Mouse (Mus musculus): ENCODE data around the gene Scd3. TPM values are rescaled to one million over a fixed set of nuclear protein-coding genes. Genes with fewer than 3 reads are reported as not detected.
"Not testable (repeated sequence)": the region's sequence is repeated elsewhere in the genome, so short reads cannot be mapped to it uniquely, and the experiment has no call there.

The Scd3 gene
- polyA plus RNA-seq, 1 experiment from 2014 or later = 0.17 TPM

- Histone ChIP-seq H3K36me3 (no peaks in the 10 kb centered on the region), H3K4me3 (no peak overlapping the region), H3K4me1 (peaks cover 42% of the 10 kb centered on the region), H3K27me3 (ENCODE audit: low read depth, poor library complexity, severe bottlenecking) (no peaks in the 10 kb centered on the region), H3K9me3 (replicated peaks) (no peaks in the 10 kb centered on the region), H3K27ac (replicated peaks) (no peak overlapping the region)
- WGBS = 78% methylated on average over 9 of the region's 9 CpGs
- no peak for DNase-seq (ENCODE audit: low spot score)
These were observed 61.2 kb downstream of the Scd3 start for GRCm38 (mm10) chr19:44264226-44264625.

- H3K4me3 ChIP-seq = no peak overlapping the region
- H3K4me1 ChIP-seq = peaks cover 42% of the 10 kb centered on the region
- no peaks in the 10 kb centered on the region for H3K36me3 ChIP-seq
- 58% methylated on average over 7 of the region's 7 CpGs for WGBS
- H3K27ac ChIP-seq (replicated peaks) = peak overlapping the region; percentile 96
- no peaks in the 10 kb centered on the region for H3K9me3 ChIP-seq (replicated peaks)
- no peak for DNase-seq (ENCODE audit: low spot score)
- H3K27me3 ChIP-seq (ENCODE audit: low read depth, poor library complexity, severe bottlenecking) = no peaks in the 10 kb centered on the region
These were observed 62.2 kb downstream of the Scd3 start for GRCm38 (mm10) chr19:44265300-44265699.

GRCm38 (mm10) chr19:44265911-44266337 is 62.9 kb downstream of the Scd3 start:
- Histone ChIP-seq H3K9me3 (replicated peaks) (no peaks in the 10 kb centered on the region), H3K27me3 (ENCODE audit: low read depth, poor library complexity, severe bottlenecking) (no peaks in the 10 kb centered on the region), H3K4me3 (peak overlapping the region; percentile 70), H3K4me1 (peaks cover 42% of the 10 kb centered on the region), H3K36me3 (no peaks in the 10 kb centered on the region), H3K27ac (replicated peaks) (peak overlapping the region; percentile 96)
- WGBS = 15% methylated on average over 5 of the region's 5 CpGs
- peak; percentile 36 for DNase-seq (ENCODE audit: low spot score)

GRCm38 (mm10) chr19:44266458-44266823 is 63.4 kb downstream of the Scd3 start:
- no peak for DNase-seq (ENCODE audit: low spot score)
- Histone ChIP-seq H3K9me3 (replicated peaks) (no peaks in the 10 kb centered on the region), H3K4me1 (peaks cover 42% of the 10 kb centered on the region), H3K36me3 (no peaks in the 10 kb centered on the region), H3K27ac (replicated peaks) (peak overlapping the region; percentile 96), H3K27me3 (ENCODE audit: low read depth, poor library complexity, severe bottlenecking) (no peaks in the 10 kb centered on the region), H3K4me3 (peak overlapping the region; percentile 70)
- 4% methylated on average over 6 of the region's 6 CpGs for WGBS

GRCm38 (mm10) chr19:44266824-44267498 is 63.9 kb downstream of the Scd3 start:
- Histone ChIP-seq H3K27me3 (ENCODE audit: low read depth, poor library complexity, severe bottlenecking) (no peaks in the 10 kb centered on the region), H3K4me3 (peak overlapping the region; percentile 70), H3K9me3 (replicated peaks) (no peaks in the 10 kb centered on the region), H3K36me3 (no peaks in the 10 kb centered on the region), H3K27ac (replicated peaks) (peak overlapping the region; percentile 96), H3K4me1 (peaks cover 42% of the 10 kb centered on the region)
- WGBS = under 1% methylated on average over 43 of the region's 43 CpGs
- DNase-seq (ENCODE audit: low spot score) = peak; percentile 96

GRCm38 (mm10) chr19:44267499-44268002 is 64.5 kb downstream of the Scd3 start:
- Histone ChIP-seq H3K4me1 (peaks cover 39% of the 10 kb centered on the region), H3K4me3 (peak overlapping the region; percentile 70), H3K27ac (replicated peaks) (peak overlapping the region; percentile 96), H3K36me3 (no peaks in the 10 kb centered on the region), H3K9me3 (replicated peaks) (no peaks in the 10 kb centered on the region), H3K27me3 (ENCODE audit: low read depth, poor library complexity, severe bottlenecking) (no peaks in the 10 kb centered on the region)
- WGBS = 13% methylated on average over 18 of the region's 18 CpGs
- DNase-seq (ENCODE audit: low spot score) = no peak

- Histone ChIP-seq H3K36me3 (no peaks in the 10 kb centered on the region), H3K4me1 (peaks cover 16% of the 10 kb centered on the region), H3K27ac (replicated peaks) (no peak overlapping the region), H3K4me3 (no peak overlapping the region), H3K9me3 (replicated peaks) (no peaks in the 10 kb centered on the region), H3K27me3 (ENCODE audit: low read depth, poor library complexity, severe bottlenecking) (no peaks in the 10 kb centered on the region)
- WGBS = 75% methylated on average over 4 of the region's 4 CpGs
- no peak for DNase-seq (ENCODE audit: low spot score)
These were observed 70.6 kb downstream of the Scd3 start for GRCm38 (mm10) chr19:44273711-44274110.

- DNase-seq (ENCODE audit: low spot score) = no peak
- Histone ChIP-seq H3K4me1 (peaks cover 17% of the 10 kb centered on the region), H3K9me3 (replicated peaks) (no peaks in the 10 kb centered on the region), H3K27ac (replicated peaks) (no peak overlapping the region), H3K36me3 (no peaks in the 10 kb centered on the region), H3K4me3 (no peak overlapping the region), H3K27me3 (ENCODE audit: low read depth, poor library complexity, severe bottlenecking) (no peaks in the 10 kb centered on the region)
- 87% methylated on average over 4 of the region's 4 CpGs for WGBS
These were observed 71.4 kb downstream of the Scd3 start for GRCm38 (mm10) chr19:44274452-44274851.

- DNase-seq (ENCODE audit: low spot score) = no peak
- H3K9me3 ChIP-seq (replicated peaks) = no peaks in the 10 kb centered on the region
- peak overlapping the region; percentile 28; the same call in 1 of the 2 replicates for H3K27ac ChIP-seq (replicated peaks)
- H3K4me1 ChIP-seq = peaks cover 26% of the 10 kb centered on the region
- H3K36me3 ChIP-seq = no peaks in the 10 kb centered on the region
- no peaks in the 10 kb centered on the region for H3K27me3 ChIP-seq (ENCODE audit: low read depth, poor library complexity, severe bottlenecking)
- whole genome bisulfite sequencing = 93% methylated on average over 1 of the region's 1 CpGs
- no peak overlapping the region for H3K4me3 ChIP-seq
These were observed 72.3 kb downstream of the Scd3 start for GRCm38 (mm10) chr19:44275418-44275817.

GRCm38 (mm10) chr19:44276861-44277260 is 73.8 kb downstream of the Scd3 start:
- H3K4me1 ChIP-seq = peaks cover 41% of the 10 kb centered on the region
- H3K36me3 ChIP-seq = no peaks in the 10 kb centered on the region
- 89% methylated on average over 5 of the region's 5 CpGs for WGBS
- H3K4me3 ChIP-seq = no peak overlapping the region
- no peaks in the 10 kb centered on the region for H3K27me3 ChIP-seq (ENCODE audit: low read depth, poor library complexity, severe bottlenecking)
- H3K27ac ChIP-seq (replicated peaks) = no peak overlapping the region
- H3K9me3 ChIP-seq (replicated peaks) = no peaks in the 10 kb centered on the region
- no peak for DNase-seq (ENCODE audit: low spot score)

- Histone ChIP-seq H3K36me3 (no peaks in the 10 kb centered on the region), H3K9me3 (replicated peaks) (no peaks in the 10 kb centered on the region), H3K27me3 (ENCODE audit: low read depth, poor library complexity, severe bottlenecking) (no peaks in the 10 kb centered on the region), H3K4me3 (no peak overlapping the region), H3K27ac (replicated peaks) (no peak overlapping the region), H3K4me1 (peaks cover 51% of the 10 kb centered on the region)
- 91% methylated on average over 8 of the region's 8 CpGs for WGBS
- DNase-seq (ENCODE audit: low spot score) = no peak
These were observed 74.9 kb downstream of the Scd3 start for GRCm38 (mm10) chr19:44277931-44278330.

GRCm38 (mm10) chr19:44280755-44281154 is 77.7 kb downstream of the Scd3 start:
- WGBS = 6% methylated on average over 6 of the region's 6 CpGs
- peak; percentile 39 for DNase-seq (ENCODE audit: low spot score)
- Histone ChIP-seq H3K9me3 (replicated peaks) (no peaks in the 10 kb centered on the region), H3K27me3 (ENCODE audit: low read depth, poor library complexity, severe bottlenecking) (no peaks in the 10 kb centered on the region), H3K27ac (replicated peaks) (peak overlapping the region; percentile 76), H3K36me3 (no peaks in the 10 kb centered on the region), H3K4me1 (peaks cover 77% of the 10 kb centered on the region), H3K4me3 (no peak overlapping the region)

GRCm38 (mm10) chr19:44281825-44282447 is 78.9 kb downstream of the Scd3 start:
- not testable (repeated sequence) for H3K27me3 ChIP-seq (ENCODE audit: low read depth, poor library complexity, severe bottlenecking); DNase-seq (ENCODE audit: low spot score); H3K4me3 ChIP-seq; H3K9me3 ChIP-seq (replicated peaks); H3K36me3 ChIP-seq
- peaks cover 76% of the 10 kb centered on the region for H3K4me1 ChIP-seq
- peak overlapping the region; percentile 95 for H3K27ac ChIP-seq (replicated peaks)
- WGBS = 67% methylated on average over 1 of the region's 1 CpGs
